Mouse (Mus musculus): Measurements from ENCODE around the gene Limch1. TPM values are rescaled to one million over a fixed set of nuclear protein-coding genes. Genes with fewer than 3 reads are reported as not detected.

Gene Limch1
- 1 to 10 TPM in 1 of 2 experiments, not detected in 1; 3.9 TPM for total RNA-seq (2023)

GRCm38 (mm10) chr5:66745390-66745995, at the start of gene Limch1:
Gene Limch1, plus strand, starts transcription at chr5:66745827.

GRCm38 (mm10) chr5:67098733-67099323, 353.2 kb downstream of the Limch1 start, which contains the start of gene Phox2b:
Gene Phox2b, minus strand, starts transcription at chr5:67099301.

Other genes starting within 250 kb of the Limch1 start
- 1 to 10 TPM; 2.2 to 4.6 TPM for gene Apbb2, start 127.0 kb upstream of the Limch1 start, total RNA-seq (2023)
- 1 to 10 TPM in 1 of 2 experiments, not detected in 1; 1.8 TPM for gene Uchl1, start 69.7 kb upstream of the Limch1 start, total RNA-seq (2023)